Mouse (Mus musculus) thymus, adult 2 months (tissue): ENCODE data around the gene Mgat3. TPM values are rescaled to one million over a fixed set of nuclear protein-coding genes. Genes with fewer than 3 reads are reported as not detected.

Experiments used
- DNase-seq: peaks from one replicate; pipeline ENCODE4 v3.0.0; 2021
- H3K27ac ChIP-seq: fragments of 200-500 bp; 2 replicates; pipeline ENCODE4 v1.5.1; 2012; ENCODE audit warnings: low read length, control low read depth; ENCODE audit not compliant: control insufficient read depth, insufficient read depth
- H3K27me3 ChIP-seq: fragments of 200-500 bp; 2 replicates; pipeline ENCODE4 v1.6.1; 2012; ENCODE audit warnings: mild to moderate bottlenecking, low read length, moderate library complexity, mixed read lengths; ENCODE audit not compliant: control insufficient read depth, insufficient read depth
- H3K36me3 ChIP-seq: fragments of 200-500 bp; 2 replicates; pipeline ENCODE4 v1.6.1; 2012; ENCODE audit warnings: mild to moderate bottlenecking, low read length, moderate library complexity; ENCODE audit not compliant: control insufficient read depth, insufficient read depth
- H3K4me1 ChIP-seq: fragments of 200-500 bp; replicated peaks from 2 replicates; pipeline ENCODE4 v1.6.1; 2012; ENCODE audit warnings: low read length; ENCODE audit not compliant: control insufficient read depth, insufficient read depth
- H3K4me3 ChIP-seq: fragments of 200-500 bp; 2 replicates; pipeline ENCODE4 v1.5.1; 2012; ENCODE audit warnings: mild to moderate bottlenecking, low read length, control low read depth, moderate library complexity; ENCODE audit not compliant: control insufficient read depth, insufficient read depth
- CTCF ChIP-seq: fragments of 200-500 bp; IDR thresholded peaks from 2 replicates; pipeline ENCODE4 v1.5.1; 2012; ENCODE audit warnings: mild to moderate bottlenecking, control low read depth, low read length, moderate library complexity, borderline replicate concordance; ENCODE audit not compliant: control insufficient read depth, poor library complexity, insufficient read depth; ENCODE audit errors: extremely low read depth
- POLR2A ChIP-seq: fragments of 200-500 bp; IDR thresholded peaks from 2 replicates; pipeline ENCODE4 v1.6.1; 2012; ENCODE audit warnings: mild to moderate bottlenecking, low read length, control low read depth, moderate library complexity; ENCODE audit not compliant: control insufficient read depth, poor library complexity, insufficient read depth; ENCODE audit errors: extremely low read depth
- WGBS: fragments of 180-500 bp; shearing (Covaris S2); methylation state at CpG from one replicate; pipeline ENCODE4 v1.1.7; 2018; 5-methylcytosine and 5-hydroxymethylcytosine counted together
- polyA plus RNA-seq: library from polyadenylated mRNA; depleted of rRNA; stranded (reverse); fragments of >200 nt; gene quantifications from 2 replicates; pipeline ENCODE4 v1.2.3, GENCODE M21; 2012

Mgat3 gene
- polyA plus RNA-seq, 1 experiment = 20.3 TPM

DNA sequence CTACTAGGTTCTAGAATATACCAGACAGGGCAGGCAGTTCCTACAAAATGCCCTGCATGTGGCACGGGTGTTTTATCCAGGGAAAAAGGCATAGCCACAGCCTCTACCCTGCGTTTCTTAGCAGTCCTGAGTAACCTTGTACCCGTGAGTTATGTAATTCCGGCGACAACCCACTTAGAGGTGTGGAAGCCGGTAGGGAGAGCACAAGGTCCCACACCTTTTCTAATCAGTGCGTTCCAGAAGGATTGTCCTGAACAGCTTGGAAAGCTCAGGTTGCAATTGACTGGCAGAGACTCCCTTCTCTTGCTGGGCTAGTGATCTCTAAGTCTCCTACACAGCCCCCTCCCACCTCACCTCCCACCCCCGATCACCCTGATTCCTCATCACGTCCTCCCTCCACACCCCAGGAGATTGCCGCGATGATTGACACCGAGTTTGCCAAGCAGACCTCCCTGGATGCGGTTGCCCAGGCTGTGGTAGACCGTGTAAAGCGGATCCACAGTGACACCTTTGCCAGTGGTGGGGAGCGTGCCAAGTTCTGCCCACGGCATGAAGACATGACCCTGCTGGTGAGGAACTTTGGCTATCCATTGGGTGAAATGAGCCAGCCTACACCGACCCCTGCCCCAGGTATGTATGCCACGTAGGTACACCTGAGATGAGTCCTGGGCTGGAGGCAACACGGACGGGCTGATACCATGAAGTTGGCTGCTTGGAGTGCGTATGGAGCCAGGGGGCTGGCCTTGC, 16.2 kb upstream of the Mgat3 start:
- 95% methylated on average over 22 of the region's 22 CpGs for WGBS
- Histone ChIP-seq H3K4me3 (no peak overlapping the region), H3K27me3 (no peaks in the 10 kb centered on the region), H3K27ac (no peak overlapping the region), H3K36me3 (peaks cover 83% of the 10 kb centered on the region), H3K4me1 (no peaks in the 10 kb centered on the region)
- DNase-seq = no peak
- no peak for TF ChIP-seq CTCF

- DNase-seq = no peak
- WGBS = 89% methylated on average over 5 of the region's 5 CpGs
- no peak for TF ChIP-seq CTCF
- no peak for TF ChIP-seq POLR2A
Observed at GRCm38 (mm10) chr15:80158001-80158706, 15.4 kb upstream of the Mgat3 start.

DNA sequence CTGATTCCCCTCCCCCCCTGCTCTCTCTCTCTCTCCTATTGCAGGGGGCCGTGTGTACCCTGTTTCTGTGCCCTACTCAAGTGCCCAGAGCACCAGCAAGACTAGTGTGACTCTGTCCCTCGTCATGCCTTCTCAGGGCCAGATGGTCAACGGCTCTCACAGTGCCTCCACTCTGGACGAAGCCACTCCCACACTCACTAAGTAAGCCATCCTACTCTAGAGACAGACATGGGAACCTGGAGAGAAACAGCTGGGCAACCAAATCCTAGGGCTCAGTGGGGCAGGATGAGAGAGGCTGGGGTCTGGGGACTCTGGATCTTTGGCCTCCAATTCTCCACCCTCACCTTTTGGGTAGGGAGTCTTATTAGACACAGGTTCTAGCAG, 14.8 kb upstream of the Mgat3 start:
- no peak for TF ChIP-seq CTCF
- TF ChIP-seq POLR2A = no peak
- no peak overlapping the region for H3K27ac ChIP-seq
- no peak overlapping the region for H3K4me3 ChIP-seq
- no peaks in the 10 kb centered on the region for H3K4me1 ChIP-seq
- no peak for DNase-seq
- WGBS = 94% methylated on average over 4 of the region's 4 CpGs
- no peaks in the 10 kb centered on the region for H3K27me3 ChIP-seq
- peaks cover 71% of the 10 kb centered on the region for H3K36me3 ChIP-seq

More at GRCm38 (mm10) chr15:80158001-80158706, 15.4 kb upstream of the Mgat3 start:
- Histone ChIP-seq H3K4me1 (no peaks in the 10 kb centered on the region), H3K4me3 (no peak overlapping the region), H3K36me3 (peaks cover 77% of the 10 kb centered on the region), H3K27ac (no peak overlapping the region), H3K27me3 (no peaks in the 10 kb centered on the region)

- peaks cover 64% of the 10 kb centered on the region for H3K36me3 ChIP-seq
- TF ChIP-seq POLR2A (no peak), CTCF (no peak)
- no peak for DNase-seq
Observed at GRCm38 (mm10) chr15:80159286-80159901, 14.1 kb upstream of the Mgat3 start.

DNA sequence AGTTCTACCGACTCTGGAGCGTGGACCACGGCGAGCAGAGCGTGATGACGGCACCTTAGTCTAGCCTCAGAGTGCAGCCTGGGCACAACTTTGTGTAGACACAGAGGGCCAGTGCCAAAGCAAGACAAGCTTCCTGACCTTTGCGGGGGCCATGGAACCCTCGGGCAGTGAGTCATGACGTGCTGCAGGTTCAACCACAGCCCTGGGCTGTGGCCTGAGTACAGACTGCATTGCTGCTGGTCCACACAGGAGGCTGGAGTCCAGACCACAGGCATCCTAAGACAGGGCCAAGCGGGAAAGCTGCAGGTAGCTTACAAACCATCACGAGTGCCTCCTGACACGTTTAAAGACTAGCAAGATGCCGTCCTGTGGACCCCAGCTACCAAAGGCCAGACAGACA, 13.3 kb upstream of the Mgat3 start:
- H3K36me3 ChIP-seq = peaks cover 56% of the 10 kb centered on the region
- no peak for DNase-seq
- 94% methylated on average over 13 of the region's 13 CpGs for WGBS
- TF ChIP-seq POLR2A (no peak), CTCF (no peak)
- peaks cover 1% of the 10 kb centered on the region; the same call in 1 of the 2 replicates for H3K4me1 ChIP-seq
- H3K4me3 ChIP-seq = no peak overlapping the region
- H3K27ac ChIP-seq = no peak overlapping the region
- H3K27me3 ChIP-seq = no peaks in the 10 kb centered on the region

More at GRCm38 (mm10) chr15:80159286-80159901, 14.1 kb upstream of the Mgat3 start:
- Histone ChIP-seq H3K27me3 (no peaks in the 10 kb centered on the region), H3K4me3 (no peak overlapping the region), H3K4me1 (no peaks in the 10 kb centered on the region), H3K27ac (no peak overlapping the region)
- WGBS = 86% methylated on average over 8 of the region's 8 CpGs

- TF ChIP-seq POLR2A (no peak), CTCF (no peak)
- WGBS = 96% methylated on average over 4 of the region's 4 CpGs
- Histone ChIP-seq H3K27ac (no peak overlapping the region), H3K27me3 (no peaks in the 10 kb centered on the region), H3K4me3 (no peak overlapping the region), H3K36me3 (peaks cover 51% of the 10 kb centered on the region), H3K4me1 (peaks cover 4% of the 10 kb centered on the region; the same call in 1 of the 2 replicates)
- no peak for DNase-seq
Observed at GRCm38 (mm10) chr15:80160726-80161125, 12.8 kb upstream of the Mgat3 start.
